Mouse (Mus musculus): Measurements from ENCODE around the gene Sncb. TPM values are rescaled to one million over a fixed set of nuclear protein-coding genes. Genes with fewer than 3 reads are reported as not detected.
A peak's percentile ranks its signal among the peaks of the same experiment; 100 is the strongest.

The Sncb gene
- total RNA-seq, 2 experiments from 2014 or later: 1.1 to 1.9 TPM

DNA sequence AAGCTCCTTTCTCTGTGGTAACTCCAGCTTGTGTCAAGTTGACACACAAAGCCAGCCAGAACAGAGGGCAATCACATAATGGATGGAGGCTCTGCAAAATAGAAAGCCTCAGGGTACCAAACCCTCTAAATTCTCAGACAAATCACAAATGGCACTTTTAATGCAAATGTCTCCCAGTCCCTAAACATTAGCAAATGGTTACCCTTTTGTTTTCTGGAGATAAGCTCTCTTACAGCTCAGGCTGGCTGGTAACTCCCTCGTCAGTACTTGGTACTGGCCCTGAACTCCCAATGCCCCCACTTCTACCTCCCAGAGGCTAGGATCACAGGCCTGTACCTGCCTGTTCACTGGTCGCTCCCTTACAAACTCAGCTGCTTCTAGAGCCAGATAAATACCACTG lies 16.8 kb upstream of the Sncb start:
- DNase-seq: no peak

DNA sequence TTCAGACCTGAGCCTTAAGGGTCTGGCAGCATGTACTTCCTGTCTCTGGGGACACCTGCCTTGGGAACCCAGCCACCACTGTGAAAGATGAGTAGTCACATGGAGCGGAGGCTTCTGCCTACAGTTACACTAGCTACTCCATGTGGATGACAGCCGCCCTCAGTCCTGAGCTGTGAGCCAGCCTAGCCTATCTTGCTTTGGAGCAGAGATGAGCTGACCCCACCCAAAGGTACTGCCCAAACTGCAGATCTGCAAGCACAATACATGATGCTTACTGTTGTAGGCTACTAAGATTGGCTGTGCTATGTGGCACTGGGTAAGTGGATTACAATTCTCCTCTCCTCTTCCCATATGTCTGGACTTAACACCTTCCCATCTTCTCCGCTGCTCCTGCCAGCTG lies 14.7 kb upstream of the Sncb start:
- DNase-seq: no peak

DNA sequence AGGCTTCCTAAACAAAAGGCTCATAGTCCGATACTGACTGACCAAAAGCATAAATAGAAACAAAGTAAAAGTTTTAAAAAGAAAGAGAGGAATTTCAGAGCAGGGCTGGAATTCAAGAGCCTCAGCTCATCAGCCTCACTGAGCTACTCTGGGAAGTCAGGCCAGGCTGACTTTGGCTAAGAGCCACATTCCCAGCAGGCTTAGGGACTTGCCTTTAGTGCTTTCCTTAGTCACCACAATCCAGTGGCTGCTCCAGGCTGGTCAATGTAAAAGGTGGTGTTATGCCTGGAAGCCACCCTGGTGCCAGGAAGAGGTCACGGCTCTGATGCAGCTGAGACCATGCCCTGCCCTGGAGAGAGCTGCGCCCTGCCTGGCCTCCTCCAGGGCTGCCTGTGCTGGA lies 14.2 kb upstream of the Sncb start:
- peak; percentile 60 for DNase-seq

DNA sequence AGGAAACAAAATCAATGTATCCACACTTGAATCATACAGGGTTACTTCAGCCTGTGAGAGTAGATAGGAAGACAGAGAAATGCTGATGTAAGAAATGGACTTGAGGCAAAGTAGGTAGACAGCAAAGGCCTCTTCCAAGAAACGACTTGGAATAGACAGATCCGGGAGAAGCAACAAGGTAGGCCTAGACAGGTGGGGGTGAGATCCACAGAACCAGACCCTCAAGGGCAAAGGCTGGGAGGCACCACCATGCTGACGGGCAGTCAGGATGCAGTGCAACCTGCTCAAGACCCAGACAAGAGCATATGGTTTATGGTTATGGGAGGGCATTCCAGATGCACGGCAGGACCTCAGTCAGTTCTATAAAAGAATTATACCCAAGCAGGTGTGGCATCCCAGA lies 617 bp upstream of the Sncb start:
- no peak for DNase-seq

DNA sequence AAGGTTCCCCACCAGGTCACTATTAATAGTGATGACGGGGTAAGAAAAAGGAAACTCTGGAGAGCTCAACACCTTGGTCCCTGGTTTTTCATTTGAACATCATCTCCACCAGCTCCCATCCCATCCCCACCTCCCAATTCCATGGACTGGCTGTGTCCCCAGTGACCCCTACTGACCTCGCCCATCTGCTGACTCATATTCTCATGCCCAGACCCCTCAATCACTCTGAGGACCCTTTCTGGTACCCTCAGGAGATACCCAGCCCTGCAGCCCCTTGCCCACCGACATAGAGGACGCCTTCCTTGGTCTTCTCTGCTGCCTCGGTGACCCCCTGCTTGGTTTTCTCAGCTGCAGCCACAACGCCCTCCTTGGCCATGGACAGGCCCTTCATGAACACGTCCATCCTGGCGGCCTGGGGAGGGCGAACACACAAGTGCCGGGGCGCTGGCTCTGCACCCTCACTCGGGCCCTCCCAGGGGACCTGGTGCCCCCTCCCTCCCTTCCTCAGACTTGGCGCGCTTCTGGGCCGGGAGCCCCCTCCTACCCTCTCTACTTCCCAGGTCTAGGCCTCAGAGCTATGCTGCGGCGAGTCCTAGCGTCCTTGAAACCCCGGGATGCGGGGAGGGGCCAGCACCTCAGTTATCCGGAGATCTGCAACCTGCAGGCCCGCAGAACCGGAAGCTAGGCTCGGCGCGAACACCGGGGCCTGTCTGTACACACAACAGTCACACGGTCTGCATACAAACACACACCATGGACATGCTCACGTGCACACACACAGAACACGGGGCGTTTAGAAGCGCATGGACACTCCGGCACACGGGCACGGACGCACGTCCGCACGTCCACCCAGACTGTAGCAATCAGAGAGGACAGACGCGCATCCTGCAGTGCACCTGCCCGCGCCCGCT lies 859 bp downstream of the Sncb start:
- DNase-seq: no peak

DNA sequence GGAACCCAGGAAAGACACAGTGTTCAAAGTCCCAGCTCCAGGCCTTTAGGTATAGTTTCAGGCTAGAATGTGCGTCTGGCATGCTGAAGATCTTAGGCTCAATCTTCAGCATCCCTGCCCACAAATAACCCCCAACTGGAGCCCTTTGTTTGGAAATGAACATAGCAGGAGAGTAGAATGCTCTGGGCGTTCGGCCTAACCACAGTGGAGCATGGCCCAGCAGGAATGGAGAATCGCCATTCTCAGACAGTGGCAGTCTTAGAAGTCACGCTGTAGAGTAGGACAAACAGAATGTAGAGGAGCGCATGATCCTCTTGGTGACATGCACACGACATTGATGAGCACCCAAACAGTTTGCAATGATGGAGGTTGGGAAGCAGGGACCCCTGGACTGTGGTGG lies 5.5 kb downstream of the Sncb start:
- no peak for DNase-seq

DNA sequence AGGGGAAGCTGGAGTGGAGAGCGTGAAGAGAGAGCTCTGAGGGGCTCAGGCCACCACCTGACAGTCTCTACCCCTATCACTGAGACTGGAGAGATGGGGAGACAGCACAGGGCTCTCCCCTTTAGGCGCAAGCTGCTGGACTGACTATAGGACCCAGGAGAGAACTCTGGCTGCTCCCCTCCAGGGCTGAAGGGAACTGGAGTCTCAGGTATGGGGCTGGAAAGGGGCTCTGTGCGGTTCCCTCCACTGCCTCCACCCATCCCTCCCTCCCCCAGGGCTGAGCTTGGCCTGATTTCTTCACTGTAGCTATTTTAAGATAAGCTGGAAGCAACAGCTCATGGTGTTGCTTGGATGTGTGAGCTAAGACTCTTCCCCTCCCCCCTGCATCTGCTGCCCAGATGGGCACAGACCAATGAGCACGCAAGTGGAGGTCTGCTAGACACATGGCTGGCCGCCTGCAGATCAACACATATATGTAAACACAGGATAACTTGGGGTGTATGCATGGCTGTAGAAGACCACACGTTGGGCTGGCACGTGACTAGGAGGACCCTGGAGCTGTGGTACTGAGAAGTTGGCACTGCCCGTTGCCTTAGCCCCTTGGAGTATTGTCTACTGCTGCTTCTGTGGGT lies 6.1 kb downstream of the Sncb start:
- no peak for DNase-seq

DNA sequence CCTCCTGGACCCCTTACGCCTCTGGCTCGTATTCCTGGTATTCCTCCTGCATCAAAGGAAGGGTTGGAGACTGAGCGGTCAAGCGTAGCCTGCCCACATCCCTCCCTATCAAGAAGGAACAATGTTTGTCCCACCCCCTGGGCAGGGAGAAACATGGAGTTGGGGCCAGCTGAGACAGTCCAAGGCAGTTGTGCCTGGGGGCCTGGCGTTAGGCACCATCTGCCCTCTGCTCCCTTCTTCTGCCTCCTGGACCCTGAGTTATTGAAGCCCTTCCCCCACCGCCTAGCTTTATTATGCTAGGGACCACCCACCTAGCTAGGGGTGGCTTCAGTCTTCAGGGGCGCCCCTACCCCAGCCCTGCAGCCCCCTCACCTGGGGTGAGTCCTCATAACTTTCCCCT lies 6.9 kb downstream of the Sncb start:
- no peak for DNase-seq

DNA sequence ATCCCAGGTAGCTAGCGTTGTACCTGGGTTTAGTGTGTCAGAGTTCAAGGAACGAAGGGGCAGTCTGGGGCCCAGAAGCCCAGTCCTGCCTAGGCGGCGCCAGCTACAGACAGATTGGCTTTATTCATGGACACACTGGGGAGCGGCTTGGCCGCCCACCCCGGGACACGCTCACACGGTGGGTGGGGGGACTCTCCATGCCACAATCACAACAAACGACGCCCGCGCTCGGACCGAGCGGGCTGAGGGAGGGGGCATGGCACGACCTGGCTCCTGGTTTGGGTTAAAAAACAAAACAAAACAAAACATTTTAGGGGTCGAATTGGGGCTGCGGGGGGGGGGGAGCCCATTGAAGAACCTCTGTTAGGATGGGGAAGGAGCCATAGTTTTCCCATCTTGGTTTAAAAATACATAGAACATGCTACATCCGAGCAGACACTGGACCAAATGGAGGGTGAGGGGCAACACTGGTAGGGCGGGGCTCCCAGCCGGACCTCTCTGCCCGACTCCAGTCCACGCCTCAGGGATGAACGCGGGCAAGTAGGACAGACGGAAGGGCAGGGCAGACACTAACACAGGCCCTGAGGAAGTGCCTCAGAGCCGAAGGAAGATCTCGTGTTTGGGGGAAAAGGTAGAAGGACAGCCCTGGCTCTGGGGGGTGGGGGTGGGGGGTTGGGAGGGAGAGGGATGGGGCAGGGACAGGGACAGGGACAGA lies 7.5 kb downstream of the Sncb start:
- DNase-seq: no peak

DNA sequence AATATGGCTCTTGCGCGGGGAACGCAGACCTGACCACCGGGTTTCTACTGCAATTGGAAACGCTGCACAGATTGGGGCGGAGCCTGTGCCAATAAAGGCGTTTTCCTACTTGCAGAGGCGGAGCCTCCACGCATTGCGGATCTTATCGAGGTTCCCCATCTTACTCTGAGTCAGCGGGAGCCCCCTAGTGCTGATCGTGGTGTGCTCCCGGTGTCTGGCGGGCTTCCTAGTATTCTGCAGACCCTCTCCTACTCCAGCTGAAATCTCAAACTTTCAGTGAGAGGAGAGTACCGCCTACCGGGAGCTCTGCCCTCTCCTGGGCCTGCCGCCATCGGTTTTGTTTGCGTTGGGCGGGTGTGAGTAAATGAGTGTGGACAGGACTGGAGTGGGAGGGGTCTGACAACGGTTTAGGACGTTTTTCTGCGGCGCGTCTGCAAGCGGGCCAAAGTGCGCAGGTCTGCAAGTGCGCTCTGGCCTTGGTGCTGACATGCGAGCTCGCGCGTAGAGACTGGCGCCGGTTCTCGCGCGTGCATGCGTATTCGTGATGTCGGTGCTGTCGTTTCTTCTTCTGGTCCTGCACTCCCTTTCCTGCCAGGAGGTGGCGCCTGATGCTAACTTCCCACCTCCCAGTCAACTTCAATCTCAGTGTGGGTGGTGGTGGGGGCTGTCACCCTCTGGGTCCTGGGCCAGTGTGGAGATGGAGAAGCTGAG lies 8.2 kb downstream of the Sncb start:
- peak; percentile 84 to 86 for DNase-seq

DNA sequence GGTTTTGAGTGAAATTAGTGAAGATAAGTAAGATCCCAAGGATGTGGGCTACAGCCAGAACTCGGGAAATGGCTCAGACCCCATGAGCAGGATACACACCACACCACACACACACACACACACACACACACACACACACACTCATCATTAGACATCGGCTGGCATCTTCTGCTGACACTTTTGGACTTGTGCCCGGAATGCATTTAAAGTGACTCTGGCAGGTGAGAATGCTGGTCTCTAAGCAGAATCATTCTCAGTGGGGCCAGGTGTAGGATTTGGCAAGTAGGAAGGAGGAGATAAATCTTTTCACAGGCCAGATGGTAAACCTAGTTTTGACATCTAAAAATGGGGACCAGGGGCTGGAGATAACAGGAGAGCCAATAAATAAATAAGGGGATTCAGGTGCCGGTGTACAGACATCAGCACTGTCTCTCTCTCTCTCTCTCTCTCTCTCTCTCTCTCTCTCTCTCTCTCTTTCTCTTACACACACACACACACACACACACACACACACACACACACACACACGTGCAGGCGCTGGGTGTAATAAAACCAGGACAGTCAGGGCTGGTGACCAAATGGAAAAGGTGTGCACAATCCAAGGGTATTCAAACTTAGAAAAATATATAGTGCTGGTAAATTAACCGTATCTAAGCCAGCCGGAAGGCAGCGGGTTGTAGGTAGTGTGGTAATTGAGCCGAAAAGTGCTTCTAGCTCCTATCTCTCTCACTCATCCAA lies 9.1 kb downstream of the Sncb start:
- no peak for DNase-seq

DNA sequence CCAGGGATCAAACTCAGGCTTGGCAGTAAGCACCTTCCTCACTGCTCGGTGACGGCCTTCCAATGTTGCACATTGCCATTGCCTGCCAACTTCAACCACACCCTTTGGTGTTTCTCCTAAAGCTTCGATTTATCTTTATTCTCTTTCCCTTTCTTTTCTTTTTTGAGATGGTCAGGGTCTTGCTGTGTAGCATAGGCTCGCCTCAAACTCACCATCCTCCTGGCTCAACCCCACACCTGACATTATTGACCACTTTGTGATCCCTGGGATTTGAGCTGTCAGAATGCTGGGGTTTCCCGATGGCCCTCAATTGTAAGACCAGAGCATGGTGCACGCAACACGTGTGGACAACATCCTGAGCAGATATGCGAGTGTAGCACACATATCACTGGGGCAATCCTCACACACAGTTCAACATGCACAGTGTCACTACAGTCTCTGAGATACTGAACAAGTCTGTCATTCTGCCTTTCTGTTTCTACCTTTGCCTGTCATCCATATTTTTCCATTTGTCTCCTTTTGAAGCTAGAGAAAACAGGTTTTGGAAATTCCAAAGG lies 10.2 kb downstream of the Sncb start:
- no peak for DNase-seq

DNA sequence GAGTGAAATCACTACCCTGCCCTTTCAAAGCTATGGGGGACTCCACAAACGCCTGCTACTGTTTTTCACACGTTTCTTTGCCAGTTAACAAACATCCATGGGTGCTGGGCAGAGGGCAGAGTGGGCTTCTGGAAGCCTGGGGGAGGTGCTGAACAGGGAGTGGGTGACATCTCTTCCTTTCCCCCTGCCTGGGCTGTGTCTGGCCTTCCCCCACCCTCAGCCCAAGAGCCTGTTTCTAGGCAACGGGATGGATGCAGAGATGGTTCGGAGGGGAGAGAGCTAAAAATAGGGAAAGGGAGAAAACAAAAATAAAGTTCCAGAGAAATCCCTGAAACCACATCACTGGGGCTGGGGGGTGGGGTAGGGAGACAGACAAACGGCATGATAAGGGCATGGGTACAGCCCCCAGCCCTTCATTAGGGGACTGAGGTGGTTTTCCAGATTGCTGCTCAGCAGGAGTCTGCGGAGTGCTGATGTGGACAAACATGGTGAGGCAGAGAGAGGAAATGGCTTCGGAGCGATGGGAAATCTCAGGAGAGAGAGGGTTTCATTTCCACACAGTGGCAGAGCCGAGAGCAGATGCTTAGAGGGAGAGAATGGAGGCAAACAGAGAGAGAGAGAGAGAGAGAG lies 11.1 kb downstream of the Sncb start:
- no peak for DNase-seq

DNA sequence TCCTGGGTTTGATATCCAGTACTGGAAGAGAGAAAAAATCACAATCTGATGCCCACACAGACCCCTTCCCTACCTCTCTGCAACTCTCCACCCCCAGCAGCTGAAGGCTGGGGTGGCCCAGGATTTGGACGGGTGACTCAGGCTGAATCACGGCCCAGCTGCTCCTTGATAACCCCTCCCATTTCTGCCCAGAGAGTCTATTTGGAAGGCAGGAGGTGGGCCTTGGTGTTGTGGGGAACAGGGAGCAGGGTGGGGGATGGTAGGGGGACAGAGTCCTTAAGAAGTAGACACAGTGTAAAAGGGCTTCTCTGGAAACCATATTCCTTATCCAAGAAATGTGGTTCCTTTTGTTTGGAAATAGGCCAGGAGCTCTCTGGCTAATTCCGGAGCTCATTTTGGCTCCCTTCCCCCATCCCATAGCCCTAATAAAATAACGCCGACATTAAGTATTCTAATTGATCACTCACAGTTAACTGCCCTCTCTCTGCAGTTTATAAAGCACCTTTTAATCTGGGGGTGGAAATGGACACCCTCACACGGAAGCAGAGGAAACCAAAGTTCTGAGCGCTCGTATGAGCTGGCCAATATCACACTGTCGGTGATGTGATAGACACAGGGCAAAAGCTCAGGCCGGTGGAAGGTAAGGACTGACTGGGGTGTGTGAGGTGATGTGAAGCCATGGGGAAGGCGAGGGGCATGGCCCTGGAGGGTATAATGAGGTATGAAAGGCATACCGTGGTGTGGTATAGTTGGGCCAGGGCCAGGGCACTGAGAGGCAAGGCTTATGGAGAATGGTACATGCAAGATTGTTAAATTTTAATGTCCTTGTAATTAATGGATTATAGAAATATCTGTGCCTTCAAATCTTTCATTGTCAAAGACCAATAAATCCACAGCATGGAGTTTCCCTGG lies 12.0 kb downstream of the Sncb start:
- DNase-seq: peak; percentile 26 to 53

DNA sequence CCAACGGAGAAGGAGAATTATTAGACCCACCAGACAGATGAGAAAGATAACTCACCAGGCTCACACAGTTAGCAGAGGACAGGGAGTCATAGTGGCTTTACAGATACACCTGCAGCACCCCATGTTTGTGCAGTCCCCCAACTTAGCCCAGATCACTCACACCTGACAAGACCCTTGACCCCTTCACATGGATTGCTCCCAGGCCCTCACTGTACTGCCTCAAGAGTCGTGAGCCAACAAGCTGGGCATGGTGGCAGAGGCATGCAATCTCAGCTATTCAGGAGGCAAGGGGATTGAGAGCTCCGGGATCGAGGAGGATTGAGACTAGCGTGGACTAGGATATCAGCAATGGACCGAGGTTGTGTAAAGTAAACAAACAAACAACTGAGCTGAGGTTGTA lies 12.7 kb downstream of the Sncb start:
- no peak for DNase-seq

DNA sequence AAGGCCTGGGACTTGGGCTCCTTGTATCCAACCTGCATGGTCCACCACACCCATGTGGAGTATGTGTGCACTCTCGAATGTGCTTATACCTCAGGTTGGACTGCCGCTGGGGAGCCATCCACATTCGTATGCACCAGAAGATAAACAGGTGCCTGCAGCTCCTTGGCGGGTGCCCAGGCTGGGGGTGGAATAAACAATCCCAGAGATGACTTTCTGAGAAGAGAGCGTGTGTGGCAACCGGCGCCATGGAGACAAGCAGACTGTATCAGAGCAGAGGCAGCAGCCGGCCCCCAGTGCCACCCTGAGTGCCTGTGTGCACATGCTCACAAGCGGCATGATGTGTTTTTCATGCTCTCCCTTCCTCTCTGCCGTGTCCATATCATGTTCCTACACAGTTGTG lies 13.7 kb downstream of the Sncb start:
- DNase-seq: no peak

DNA sequence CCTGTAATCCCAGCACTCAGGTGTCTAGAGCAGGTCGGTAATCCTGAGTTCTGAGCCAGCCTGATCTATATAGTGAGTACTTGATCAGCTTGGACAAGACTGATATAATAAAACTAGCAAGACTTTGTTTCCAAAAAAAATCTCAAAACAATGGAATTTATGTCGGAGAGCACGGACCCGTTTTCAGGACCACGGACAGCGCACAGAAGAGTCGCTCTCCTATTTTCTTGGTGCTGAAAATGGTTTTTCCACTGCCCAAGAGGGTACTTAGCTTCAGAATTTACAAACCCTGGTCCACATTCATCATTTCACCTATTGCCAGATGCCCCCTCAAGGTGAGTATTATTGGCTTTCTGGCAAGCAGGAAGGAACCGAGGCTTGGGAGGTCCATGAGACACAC lies 15.7 kb downstream of the Sncb start:
- peak; percentile 31 to 37 for DNase-seq

DNA sequence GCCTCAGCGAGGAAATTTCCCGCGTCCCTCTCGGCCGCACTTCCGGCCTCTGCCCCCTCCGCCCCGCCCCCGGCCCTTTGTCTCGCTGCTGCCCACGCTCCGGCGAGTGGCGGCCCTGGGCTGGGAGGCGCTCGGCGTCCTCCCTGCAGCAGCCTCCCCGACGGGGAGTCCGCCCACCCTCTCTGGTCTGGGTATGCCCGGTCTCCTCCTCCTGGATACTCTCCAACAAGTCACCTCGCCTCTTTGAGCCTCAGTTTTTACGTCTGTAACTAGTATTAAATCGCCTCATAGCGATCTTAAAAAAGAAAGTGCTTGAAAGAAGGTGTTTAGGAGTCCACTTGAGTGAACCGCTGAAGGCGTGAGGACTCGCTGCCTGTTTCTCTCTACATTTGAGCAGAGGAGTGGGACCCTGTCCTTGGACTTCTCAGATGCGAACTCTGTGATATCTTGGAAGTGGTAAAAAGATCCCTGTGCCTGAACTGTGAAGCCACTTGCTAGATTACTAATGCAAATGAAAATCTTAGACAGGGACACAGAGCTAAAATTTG lies 16.5 kb downstream of the Sncb start, which contains the start of gene Gprin1:
Gene Gprin1 (minus strand): TSS at position 11 of the 548 bp plus-strand sequence.
- no peak for DNase-seq
